Mouse (Mus musculus) cerebellum, adult 8-10 months (tissue): ENCODE measurements around the gene Gxylt2.

Experiments
- DNase-seq: peaks from one replicate; pipeline ENCODE4 v3.0.0; 2022

Gxylt2 gene

DNA sequence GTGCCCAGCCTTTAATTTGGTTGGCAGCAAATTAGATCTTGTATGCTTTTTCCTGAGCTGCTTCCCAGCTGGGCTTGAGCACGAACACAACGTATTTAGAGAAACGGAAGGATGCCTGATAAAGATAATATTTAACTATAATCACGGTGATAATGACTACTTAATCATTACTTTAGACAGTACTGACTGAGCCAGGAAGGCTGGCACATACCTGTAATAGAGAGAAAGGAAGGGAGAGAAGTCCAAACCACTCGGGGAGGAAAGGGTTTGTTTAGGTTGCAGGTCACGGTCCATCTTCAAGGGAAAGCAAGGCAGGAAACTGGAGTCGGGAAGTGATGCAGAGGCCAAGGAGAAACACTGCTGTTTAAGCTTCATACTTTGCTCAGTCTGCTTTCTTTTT lies 11.6 kb downstream of the Gxylt2 start:
- DNase-seq: no peak

DNA sequence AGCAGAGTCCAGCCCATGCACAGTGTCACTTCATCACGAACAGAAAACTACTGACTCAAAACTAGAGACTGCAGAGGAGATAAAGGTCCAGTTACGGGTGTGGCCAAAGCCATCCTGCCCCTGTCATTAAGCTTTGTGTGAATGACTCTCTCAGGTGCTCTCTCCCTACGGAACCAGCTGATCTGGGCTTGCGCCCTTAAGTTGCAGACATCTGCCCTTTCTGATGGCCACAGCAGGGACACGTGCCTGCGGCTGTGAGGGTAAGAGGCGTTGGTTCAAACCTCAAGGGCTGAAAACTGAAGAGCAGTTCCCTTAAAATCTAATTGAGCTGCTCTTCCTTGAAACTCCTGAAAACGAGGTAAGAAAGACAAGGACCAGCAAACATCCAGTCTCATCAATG lies 12.3 kb downstream of the Gxylt2 start:
- no peak for DNase-seq

DNA sequence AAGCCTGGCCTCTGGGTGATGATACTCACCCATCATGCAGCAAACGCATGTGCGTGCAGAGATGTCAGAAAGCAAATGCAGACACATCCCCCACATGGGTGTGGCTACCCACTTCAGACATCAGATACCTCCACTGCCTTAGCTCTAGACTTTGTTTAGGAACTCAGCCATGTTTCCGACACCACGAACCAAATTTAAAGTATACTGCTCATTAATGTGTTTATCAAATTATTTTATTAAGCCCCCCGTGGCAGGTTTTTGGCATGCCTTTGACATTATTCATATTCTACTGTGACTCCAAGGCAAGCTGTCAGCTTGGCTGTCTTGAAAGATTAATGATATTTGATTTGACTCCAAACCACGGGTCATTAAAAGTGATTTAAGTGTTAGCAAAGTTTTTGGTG lies 15.6 kb downstream of the Gxylt2 start:
- DNase-seq: no peak

DNA sequence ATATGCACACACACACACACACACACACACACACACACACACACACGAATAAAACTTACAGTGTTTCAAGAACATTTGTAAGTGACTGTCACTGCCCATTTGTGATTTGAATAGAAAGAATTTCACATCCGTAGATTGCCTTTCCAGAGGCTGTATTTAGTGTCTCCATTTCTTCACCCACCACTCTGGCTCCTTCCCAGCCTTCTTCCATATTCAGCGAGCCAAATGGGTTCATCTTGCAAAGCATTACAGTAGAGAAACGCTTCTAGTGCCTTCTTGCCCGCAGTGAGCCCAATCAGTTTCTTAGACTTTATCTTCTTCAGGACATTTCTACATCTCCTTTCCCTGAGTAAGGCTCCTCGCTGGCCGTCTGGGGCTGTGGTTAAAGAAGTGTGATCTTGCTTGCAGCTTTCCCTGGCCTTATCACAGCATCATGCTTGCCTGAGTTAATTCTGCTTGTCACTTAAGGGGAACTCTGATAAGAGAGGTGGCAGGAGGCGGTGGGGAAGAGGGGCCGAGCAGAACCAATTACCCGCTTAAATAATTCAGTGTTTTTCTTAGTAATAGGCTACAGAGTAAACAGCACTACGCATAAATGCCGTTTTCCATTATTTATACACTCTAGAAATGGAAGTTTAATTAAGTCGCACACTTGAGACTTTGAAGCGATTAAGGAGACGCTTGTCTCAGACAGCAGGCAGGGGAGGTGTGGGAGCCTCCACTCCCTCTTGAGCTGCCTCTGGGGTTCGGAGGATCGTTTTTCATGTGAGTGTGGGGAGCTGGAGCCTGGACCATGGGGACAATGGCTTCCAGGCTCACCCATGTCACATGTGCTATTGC lies 16.6 kb downstream of the Gxylt2 start:
- DNase-seq: no peak

DNA sequence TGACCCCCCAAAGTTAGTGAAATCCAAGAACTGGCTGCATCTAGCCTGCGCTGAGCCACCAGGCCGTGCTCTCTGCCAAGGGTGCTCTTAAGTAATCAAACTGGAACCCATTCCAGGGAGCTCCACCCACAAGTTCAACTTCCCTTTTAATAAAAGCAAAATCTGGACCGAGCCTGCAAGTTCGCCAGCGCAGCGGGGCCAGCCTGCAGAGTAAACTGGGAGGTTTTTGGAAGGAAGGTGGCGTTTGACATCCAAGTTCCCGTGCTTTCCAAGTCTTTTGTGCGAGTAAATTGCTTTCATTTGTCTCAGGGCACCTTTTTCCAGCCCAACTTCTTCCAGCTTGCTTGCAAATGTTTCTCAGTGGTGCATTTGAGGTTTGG lies 27.5 kb downstream of the Gxylt2 start:
- no peak for DNase-seq

DNA sequence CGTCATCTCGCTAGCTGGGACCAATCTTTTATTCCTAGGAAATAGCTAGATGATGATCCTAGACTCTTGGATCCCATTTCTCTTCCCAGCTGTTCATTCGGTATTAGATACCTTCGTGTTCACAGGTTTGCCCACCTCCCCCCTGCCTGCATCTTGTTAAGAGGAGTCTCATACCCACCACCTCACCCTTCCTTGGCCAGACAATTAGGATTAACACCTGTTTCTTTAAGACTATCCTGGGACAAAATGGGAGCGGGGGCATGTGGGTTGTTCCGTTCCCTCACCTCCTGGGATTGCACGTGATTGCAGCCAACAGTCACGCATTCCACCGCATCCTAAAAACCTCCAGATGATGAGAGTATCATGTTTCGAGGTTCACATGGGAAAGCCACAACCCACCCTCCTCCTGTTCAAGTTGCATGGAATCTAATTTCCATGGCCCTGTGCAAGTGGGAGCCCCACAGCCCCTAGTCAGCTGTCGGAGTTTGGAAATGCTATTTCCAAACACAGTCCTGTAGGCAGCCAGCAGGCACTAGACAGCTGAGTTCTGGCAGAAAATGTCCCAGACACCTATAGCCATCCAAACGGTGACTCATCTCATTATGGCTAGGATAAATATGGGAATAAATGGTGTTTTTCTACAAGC lies 28.0 kb downstream of the Gxylt2 start:
- DNase-seq: no peak

DNA sequence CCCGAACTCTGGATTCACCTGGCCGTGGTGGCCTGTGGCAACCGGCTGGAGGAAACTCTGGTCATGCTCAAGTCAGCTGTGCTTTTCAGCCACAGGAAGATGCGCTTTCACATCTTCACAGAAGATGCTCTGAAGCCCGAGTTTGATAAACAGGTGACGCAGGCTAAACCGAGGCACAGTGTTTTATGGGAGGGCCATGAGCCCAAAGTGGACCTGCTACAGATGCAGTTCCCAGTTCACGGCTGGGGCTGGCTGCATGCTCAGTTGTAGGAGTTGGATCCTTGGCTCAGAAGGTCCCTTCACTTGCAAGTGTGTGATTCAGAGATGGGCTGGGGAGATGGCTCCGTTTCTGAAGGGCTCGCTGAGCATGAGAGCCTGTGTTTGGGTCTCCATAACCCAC lies 28.7 kb downstream of the Gxylt2 start:
- no peak for DNase-seq

DNA sequence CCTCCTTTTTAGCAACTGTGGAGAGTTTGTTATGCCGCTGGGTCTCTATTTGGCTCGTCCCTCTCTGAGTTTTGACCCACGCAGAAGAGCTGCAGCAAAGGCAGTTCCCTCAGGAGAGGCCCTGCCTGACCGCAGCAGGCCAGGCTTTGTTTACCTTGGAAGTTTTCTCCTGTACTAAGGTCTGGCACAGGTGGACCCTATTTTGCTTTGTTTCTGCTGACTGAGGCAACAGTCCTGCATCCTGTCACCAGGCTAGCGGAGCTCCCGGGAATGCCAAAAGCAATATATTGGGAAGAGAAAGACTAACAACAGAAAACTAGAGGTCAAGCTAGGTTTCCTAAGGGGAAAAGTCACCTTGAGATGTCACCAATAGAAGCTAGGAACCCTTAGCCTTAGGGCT lies 29.8 kb downstream of the Gxylt2 start:
- DNase-seq: no peak

DNA sequence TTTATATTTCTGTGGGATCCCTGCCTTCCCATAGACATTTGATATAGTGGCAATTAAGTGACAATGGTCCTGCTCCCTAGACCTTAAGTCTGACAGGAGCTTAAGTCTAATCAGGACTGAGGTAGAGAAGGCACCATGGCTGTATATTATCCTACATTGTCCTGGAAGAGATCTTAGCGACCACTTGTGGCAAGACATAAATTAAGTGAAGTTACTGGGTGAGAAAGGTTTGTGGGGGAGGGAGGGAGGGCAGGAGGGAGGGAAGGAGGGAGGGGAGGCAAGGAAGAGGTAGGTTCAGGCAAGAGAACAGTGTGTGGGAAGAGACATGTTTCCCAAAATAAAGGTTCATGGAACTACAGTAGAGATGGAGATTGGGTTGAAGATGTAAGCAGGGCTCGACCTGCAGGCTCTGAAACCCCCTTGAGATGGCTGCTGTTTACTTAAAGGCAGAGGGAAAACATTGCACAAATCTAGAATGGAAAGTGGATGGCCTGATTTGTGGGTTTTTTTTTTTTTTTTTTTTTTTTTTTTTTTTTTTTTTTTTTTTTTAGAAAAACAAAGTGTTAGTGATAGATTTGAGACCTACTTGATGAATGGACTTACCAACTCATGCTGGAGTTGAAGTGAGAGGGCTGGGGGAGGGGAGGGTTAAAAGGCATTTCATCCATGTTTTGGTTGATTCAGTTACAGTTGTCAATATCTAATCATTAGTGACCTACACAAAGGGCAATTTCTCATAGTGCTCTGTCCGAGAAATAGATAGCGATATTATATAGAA lies 54.1 kb downstream of the Gxylt2 start:
- no peak for DNase-seq

DNA sequence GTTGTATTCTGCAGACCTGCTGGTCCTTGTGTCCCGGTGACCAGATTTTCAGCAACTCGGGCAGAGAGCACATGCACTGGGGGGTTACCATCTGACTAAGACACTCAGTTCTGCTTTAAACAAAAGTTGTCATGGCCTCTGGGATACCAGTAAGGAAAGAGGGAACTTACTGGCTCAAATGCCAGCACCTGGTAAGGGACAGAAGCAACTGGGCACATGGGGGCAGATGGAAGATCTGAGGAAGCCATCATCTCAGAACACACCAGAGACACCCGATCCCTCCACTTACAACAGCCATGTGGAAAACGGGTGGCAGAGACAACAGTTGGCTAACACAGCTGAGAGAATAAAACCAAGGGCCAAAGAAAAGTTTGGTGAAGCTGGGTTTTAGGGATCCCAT lies 63.2 kb downstream of the Gxylt2 start:
- DNase-seq: no peak

DNA sequence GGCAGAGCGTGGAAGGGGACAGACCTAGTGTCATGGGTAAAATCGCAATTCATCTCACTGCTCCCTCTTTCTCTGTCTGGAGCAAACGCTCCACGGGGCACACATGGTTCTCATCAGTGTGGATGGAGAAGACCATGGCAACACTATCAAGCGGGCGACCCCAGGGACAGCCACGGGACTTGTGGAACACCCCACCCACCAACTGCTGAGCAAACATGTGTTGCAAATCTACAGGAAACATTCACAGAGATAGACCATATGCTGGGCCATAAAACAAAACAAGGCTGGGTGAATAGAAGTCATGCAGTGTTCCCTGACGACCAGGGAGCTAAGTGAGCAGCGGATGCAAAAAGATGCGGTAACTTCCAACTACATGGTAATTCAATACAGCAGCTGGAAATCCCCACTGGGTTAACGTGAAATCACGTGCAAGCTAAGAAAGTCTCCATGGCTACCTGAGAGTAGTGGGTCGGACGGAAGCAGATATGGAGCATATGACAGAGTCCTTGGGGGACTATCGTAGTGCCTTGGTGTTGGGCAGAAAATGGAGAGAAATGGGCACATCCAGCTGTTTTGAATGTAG lies 71.5 kb downstream of the Gxylt2 start:
- no peak for DNase-seq

DNA sequence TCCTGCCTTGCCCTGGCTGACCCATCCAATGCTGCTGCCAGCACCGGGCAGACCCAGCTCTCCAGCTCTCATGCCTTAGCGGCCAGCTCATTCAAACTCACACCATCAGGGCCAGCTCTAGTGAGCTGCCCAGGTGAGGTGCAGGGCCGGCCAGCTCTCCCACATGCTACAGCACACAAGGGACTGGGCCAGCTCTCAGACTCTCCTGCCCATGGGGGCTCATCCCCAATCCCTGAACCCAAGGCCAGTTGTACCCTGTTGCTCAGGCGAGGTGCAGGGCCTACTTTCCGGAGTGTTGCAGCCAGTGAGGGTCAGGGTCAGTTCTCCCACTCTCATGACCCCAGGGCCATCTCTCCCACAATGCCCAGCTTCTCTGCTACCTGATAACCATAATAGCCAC lies 74.1 kb downstream of the Gxylt2 start:
- no peak for DNase-seq

DNA sequence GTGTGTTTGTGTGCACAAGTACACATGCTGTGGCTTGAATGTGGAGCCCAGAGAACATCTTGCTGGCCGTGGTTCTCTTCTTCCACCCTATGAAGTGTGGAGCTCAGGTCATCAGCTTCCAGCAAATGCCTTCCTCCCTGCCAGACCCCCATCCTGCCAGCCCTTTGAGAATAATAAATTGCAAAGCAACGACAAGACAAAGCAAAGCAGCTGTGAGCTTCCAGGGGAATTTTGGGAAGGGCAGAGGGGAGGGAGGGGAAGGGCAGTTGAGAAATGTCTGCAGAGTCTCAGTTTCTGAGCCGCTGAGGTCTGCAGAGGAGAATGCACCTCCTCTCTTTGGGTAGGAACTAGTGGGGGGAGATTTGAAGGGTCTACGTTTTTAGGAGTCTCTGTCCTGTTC lies 75.9 kb downstream of the Gxylt2 start:
- DNase-seq: no peak

DNA sequence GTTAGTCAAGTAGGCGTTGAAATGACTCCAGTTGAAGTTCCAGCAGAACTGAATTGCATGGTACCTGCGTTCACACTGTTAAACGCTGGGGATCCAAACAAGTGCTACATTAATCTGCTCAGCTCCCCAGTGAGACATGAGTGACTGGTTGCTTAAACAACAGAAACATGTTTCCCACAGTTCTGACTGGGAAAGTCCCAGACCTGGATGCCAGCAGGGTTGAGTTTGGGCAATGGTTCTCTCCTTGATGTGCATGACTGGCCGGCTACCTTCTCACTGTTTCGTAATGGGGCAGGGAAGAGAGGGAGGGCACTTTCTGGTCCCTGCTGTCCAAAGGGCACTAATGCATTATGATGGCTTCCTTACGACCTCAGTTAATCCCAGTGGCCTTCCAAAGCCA lies 77.1 kb downstream of the Gxylt2 start:
- DNase-seq: no peak

DNA sequence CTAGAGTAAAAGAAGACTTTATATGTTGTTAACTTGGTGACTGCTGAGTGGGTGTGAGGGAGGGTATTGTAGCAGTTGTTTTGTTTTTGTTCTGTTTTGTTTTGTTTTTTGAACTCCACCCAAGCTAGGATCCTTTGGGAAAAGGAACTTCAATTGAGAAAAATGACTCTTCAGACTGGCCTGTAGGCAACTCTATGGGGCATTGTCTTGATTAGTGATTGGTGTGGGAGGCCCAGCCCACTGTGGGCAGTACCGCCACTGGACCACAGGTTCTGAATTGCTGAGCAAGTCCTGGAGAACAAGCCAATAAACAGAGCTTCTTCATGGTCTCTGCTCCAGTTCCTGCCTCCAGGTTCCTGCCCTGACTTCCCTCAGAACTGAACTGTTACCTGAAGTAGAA lies 83.2 kb downstream of the Gxylt2 start:
- no peak for DNase-seq

DNA sequence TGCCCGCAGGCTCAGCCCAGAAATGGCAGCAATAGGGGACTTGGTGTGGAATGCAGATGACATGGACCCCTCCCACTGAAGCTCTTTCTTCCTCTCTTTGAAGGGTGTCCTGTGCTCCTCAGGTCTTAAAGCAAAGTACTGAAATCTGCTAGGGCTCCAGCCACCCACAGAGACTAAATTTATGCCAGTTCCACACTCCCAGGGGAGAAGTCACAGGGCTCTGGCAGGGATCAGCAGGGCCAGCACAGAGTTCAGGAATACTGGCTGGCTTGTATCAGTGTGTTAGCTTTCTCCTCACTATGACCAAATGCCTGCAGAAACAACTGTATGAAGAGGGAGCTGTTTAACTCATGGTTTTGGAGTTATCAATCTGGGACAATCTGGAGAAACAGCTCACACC lies 84.6 kb downstream of the Gxylt2 start:
- no peak for DNase-seq

DNA sequence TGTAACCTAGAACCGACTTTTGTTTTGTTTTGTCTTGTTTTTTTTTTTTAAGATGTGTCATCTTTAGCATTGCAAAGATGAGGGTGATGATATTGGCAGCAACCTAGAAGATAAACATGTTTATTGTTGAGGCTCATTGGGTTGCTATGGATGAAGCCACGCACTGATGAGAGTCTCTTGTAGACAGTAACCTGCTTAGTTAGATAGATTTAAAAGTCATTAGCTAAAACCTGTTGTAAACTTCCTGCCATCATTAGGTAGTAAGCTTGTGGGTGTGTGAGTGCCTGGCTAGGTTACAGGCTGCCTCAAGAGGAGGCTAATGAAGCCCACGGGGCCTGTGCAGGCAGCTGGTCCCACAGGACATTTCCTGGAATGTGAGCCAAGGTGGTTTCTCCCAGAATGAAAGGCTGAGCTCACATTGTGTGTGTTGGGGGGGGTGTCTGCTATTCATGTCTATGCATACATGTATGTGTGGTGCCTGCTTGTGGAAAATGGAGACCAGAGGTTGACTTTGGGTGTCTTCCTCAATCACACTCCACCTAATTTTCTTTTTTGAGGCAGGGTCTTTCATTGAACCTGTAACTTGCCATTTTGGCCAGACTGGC lies 87.6 kb downstream of the Gxylt2 start:
- DNase-seq: no peak

DNA sequence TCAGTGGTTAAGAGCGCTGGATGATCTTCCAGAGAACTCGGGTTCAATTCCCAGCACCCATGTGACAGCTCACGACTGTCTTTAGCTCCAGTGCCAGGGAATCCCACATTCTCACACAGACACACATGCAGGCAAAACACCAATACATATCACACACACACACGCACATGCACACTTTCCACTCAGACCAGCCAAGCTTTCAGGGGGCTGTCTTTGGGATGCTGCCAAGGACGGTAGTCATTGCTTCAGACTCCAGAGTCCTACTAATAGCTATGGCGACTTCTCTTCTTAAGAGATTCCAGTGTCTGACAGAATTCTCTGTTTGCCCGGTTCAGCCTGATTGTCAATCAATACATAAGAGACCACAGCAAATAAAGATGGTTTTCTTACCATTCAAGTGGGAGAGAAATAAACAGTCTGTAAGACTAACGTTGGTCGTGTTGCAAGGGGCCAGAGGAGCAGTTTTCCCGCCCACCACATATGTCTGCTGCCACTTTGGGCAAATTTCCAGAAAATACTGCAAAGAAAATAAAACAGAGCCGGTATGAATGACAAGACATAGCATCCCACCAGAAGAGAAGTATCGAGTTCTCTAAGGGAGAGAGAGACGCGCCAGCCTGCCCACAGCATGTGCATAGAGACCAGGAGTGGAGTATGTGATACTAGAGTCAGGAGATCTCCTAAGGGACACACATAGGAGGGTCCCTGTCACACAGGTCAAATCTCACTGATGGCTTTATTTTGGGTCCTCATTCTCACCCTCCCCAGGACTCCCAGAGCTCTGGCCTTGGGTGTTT lies 88.6 kb downstream of the Gxylt2 start:
- DNase-seq: no peak

DNA sequence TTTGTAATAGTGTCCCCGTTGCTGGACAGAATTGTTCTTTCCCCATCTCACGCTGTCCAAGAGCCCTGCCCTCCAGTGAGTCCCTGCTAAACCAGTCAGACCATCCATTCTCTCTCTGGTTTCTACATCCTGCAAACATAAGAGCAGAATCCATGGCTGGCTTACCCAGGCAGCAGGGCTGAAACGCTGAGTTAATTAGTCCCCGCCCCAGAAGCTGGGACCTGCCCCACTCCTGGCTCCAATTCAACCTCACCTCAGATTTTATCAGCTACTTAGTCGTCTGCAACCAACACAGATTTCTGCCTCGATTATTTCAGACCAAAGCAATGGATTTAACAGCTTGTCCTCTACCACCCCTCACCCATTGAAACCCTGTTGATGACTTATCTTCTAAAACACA lies 91.3 kb downstream of the Gxylt2 start:
- no peak for DNase-seq

DNA sequence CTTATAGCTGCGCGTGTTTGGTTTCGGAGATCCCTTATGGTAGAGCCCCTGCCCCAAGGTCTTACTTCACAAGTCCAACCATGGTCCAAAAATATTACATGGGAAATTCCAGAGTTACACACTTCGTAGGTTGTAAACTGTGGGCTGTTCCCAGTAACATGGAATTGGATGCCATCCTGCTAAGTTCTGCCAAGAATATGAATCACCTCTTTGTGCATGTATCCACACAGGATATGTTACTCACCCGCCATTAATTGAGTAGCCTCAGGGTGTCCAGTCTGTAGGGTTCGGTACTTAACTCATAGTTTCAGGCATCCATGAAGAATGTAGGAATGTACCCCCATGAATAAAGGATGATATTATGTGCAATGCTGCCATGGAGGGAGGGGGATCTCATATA lies 94.8 kb downstream of the Gxylt2 start:
- no peak for DNase-seq

DNA sequence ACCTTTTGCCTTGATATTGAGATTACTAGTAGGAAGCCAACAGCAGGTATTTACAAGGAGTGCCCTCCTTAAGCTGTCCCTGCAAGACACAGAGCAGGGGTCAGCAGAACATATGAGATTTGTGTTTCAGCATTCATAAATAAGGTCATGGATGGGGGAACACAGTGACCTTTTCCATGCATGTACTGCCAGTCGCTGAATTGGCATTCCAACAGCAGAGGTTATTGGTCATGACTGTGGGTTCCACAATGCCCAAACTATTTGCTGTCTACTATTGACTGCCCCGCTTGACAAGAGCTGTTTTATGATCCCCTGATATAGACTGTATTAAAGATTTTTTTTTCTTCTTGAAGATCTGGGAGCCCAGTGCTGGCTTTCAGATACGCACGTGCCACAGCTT lies 95.2 kb downstream of the Gxylt2 start:
- DNase-seq: no peak

DNA sequence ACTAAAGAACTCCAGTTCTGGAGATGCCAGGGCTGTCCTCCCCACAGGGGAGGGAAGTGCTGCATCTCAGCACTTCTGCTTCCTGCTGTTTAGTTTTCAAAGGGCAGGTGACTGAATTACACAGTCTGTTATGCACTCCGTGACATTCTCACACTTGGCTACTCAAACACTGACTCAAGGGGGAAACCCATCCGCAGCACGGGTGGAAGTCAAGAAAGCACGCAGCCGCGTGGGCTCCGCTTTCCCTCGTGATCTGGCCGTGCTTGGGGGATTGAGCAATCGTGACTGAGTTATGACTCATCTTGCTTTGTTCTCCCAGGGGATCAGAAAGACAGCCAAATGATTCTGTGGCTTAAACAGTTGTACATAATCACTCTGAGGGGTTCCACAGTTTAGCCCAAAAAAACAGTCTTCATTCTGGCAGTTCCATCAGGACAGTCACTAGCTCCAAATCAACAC lies 96.0 kb downstream of the Gxylt2 start:
- DNase-seq: peak; percentile 17
